Mouse (Mus musculus) c-Kit-positive CD71-positive TER-119-positive erythroid progenitor cells, embryonic 14.5 days (primary cell): Measurements from ENCODE around the gene Cep41.

ENCODE experiments used
- DNase-seq: peaks from one replicate; pipeline ENCODE4 v3.0.0-alpha.2; 2013; ENCODE audit warnings: low spot score

The Cep41 gene

DNA sequence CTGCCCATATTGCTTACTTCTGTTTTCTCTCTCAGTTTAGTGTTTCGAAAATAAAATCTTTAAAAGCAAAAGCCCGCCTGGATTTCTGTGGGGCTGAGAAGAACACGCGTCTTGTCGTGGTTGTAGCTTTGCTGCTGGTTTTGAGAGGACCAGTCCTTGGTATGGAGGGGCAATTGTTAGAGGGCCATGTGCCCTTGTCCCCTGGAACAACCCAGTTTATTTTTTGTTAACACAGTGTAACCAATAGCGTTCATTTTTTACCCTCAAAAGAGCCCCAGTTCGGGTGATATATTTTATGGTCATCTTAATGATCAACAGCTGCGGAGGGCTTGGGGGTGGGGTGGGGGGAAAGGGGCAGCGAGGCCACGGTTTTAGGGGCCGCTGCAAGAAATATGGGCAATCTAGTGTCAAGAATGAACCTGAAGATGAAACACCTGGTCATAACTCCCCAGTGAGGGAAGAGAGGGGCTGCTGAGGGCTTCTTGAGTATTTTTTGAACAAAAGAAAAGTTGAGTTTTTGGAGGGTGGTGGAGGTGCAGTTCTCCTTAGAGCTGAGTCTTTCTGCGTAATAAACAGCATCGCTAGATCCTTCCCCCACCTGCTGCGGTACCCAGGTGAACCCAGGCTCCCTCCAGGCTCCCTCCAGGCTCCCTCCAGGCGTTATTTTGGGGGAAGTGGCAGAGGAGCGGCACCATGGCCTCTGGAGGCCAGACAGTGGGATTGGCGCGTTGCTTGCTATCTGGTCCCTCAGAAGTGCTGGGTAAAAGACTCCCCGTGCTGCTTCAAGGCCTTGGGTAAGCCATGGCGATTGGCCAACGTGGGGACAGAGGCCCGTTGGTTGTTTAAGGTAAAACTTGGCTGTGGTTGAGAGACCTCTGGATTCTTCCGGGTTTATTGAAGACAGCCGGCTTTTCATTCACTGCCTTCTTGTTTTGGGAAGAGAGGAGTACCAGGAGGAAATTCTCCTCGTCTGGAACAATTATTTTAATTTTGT lies 17.1 kb upstream of the Cep41 start:
- no peak for DNase-seq

DNA sequence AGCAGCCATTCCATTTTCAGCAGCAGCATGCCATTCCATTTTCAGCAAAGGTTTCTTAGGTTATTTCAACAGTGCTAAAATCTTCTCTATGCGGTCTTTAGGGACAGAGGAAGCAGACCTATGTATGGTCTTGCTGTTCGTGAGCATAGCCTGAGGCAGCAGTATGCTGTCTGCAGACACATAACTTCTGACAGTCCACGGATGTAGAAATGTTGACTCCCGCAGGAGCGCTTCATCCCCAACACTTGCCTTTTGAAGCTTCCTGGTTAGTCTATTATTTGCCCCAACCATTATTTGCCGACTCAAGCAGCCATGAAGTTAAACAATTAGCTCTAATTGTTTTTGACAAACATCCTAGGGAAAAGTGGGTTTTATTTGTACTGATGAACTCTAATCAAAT lies 15.6 kb upstream of the Cep41 start:
- no peak for DNase-seq

DNA sequence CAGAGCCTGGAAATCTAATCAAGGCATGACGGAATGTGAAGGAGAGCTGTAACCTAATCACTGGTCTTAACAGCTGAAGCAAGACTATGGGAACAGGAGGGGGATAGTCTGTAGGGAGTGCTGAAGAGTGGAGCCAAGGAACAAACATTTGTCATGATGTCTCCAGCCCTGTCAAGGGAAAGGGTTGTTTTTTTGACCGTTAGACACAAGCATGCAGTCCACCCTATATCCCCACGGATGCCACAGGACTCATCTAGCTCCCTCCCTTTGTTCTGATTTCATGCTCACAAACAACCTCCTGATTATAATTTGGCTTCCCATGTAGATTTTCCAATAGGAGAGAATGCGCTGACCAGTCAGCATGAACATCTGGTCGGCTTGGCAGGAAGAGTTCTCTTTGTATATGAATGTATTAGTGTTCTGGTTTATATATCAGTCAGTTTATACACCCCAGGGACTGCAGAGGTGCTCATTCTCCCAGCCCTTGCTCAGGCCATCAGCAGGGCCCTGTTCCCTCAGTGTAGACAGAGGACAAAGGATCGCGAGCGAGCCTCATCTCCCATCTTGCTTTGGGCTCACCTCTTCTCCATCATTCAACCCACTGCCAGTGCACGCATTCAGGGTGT lies 10.5 kb upstream of the Cep41 start:
- DNase-seq: no peak

DNA sequence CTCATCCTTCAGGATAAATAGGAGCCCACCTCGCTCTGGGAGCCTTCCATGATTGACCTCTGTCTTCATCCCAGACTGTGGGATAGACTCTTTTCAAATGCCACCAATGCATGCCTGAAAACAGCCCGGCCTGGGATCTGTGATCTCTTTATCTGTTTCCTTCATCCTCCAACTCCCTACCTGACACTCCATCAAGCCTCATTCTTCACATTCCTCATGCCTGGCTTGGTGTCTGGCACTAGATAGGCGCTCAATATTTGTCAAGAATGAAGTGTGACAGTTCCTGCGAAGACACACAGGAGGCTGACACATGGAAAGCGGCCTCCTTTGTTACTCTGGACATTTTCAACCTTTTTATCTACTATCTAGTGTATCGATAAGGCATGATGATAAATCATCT lies 9.9 kb upstream of the Cep41 start:
- DNase-seq: no peak

DNA sequence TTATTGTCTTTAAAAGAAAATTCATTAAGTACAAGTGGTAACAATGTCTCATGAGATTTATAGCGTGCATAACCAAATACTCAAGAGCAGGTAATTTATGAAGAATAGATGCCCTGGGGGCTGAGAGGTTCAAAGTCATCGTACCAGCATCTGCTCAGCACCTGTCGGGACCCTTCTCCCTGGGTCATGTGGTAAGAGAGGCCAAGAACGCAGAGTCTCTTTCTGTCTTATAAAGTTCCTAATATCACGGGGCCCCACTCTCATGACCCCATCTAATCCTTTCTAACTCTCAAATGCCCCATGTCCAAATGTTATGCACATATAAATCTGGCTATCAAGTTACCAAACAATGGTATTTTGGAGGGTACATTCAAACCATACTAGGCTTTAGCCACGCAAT lies 9.3 kb upstream of the Cep41 start:
- DNase-seq: no peak

DNA sequence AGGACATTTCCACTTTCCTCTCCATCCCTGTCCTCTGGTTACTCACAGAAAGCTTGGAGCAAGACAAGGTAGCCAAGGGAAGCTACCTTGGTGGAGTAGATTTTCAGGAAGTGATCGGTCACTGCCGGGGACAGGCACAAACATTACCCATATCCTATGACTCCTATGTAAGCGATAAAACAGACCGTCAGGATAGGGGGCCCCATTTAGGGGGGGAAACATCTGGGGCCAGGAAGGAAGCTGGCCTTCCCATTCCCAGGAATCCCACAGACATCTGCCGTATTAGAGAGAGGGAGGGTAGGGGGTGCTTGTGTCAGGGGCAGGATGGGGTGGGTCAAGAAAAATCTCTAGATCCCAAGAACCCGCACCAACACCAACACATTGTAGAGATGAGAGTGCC lies 6.6 kb upstream of the Cep41 start:
- DNase-seq: no peak

DNA sequence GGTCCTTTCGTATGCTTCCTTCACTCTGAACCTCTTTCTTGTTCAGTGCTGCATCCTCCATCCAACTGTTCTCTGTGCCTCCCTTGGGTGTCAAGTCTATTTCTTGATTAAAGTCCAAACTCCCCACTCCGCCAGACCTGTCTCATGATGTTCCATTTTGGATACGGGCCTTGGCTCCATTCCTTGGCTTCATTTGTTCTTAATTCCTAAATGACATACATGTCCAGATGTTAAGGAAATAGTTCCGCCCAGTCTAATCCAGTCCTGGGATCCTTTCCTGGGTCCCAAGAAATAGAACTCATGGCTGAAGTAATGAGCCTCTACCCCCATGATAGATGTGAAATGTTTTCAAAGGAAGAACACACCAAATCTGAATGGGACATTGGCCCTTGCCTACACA lies 4.5 kb upstream of the Cep41 start:
- DNase-seq: no peak

DNA sequence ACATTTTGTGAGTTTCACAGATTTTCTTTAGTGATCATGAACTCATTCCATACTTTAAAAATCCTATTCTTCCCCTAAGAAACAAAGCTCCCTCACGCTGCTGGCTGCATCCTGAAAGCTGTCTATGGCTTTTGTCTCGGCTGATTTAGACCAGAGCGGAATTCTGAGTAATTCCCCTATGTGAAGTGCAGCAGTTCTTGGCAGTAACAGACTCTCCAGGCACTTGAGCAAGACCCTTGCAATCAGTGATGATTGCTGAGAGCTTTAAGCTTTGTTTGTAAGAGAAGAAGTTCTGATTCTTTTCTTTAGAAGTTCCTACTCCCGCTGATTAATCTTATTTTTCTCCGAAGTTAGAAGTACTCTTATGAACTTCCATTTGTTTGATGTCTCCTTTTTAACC lies 3.9 kb upstream of the Cep41 start:
- DNase-seq: no peak

DNA sequence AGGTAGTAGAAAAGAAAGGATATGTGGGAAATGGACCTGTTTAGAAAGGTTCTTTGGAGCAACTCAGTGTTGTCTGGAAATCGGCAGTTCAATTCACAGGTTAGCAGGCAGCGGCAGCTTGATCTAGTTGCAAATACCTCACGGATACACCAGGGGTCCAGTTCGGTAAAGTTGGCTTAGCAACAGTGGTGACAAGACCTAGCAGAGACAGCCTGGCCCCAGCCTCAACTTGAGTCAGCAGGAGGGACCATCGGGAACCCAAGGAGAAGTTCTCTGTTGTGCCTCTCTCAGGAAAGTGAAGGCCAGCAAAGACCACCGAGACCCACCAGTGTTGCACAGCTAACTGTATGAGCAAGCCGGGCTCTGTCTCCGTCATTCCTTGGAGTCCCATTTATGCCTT lies 1.6 kb upstream of the Cep41 start:
- no peak for DNase-seq

DNA sequence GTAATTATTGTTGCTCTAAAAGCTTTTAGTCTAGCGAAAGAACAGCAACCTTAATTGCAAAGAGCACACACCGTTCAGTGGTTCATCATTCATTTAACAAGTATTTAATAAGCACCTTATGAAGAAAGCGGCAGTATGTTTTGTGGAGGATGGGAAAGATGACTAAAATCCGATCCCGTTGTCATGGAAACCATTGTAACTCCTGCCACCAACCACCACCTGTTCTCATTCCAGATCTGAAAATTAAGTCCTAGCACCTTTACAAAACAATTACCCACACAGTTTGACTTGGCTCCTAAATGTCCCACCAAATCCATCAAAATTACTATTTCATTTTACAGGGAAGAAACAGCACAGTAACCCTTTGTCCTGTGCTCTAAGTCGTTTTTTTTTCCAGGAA lies 660 bp upstream of the Cep41 start:
- no peak for DNase-seq

DNA sequence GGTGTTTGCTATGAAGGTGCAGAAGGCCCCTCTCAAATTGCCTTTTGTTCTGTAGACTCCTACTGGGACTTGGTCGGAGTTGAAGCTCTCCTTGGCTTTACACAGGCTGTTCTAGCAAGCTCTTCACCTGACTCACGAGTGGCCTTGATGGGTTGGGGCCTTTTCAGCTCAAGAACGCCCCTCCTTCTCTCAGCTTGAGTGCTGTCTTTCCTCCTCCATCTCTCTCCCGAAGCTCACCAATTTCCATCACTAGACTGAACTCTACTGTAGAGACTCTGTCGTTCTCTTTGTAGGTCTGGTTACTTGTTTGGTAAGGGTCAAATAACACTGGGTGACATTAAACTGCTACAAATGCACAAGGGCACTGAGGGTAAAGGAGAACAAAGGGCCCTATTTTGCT lies 723 bp downstream of the Cep41 start:
- DNase-seq: peak; percentile 17

DNA sequence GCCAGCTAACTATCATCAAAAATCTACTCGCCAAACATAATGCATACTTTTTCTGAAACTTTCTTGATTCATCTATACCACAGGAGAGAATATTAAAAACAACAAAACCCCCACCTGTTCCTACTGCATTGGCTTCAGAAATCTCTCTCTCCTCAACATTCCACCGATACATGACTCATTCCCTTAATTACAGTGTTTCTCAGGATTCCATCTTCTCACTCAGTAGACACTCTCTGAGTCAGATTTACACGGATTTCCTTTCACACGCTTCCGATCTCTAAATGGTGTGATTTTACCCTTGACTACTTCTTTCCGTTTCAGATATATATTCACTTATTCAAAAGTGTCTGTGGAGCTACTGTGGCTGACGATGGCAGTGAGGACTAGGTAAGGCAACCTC lies 6.4 kb downstream of the Cep41 start:
- no peak for DNase-seq

DNA sequence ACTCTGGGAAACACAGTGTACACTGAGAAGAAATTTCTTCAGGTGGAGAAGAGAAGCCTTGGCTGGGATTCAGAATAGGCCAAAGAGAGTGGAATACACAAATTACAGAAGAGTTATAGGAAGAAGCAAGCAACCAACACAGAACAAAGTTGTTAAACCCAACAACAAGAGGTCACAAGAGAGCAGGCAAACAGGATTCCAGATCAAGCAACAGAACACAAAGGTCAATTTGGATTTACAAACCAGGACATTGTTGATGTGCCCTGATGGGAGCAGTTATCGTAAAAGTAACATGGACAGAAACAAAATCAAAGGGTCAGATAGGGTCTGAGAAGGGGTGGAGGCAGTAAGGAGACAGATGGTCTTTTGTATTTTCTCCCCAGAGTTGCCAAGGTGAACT lies 9.0 kb downstream of the Cep41 start:
- no peak for DNase-seq

DNA sequence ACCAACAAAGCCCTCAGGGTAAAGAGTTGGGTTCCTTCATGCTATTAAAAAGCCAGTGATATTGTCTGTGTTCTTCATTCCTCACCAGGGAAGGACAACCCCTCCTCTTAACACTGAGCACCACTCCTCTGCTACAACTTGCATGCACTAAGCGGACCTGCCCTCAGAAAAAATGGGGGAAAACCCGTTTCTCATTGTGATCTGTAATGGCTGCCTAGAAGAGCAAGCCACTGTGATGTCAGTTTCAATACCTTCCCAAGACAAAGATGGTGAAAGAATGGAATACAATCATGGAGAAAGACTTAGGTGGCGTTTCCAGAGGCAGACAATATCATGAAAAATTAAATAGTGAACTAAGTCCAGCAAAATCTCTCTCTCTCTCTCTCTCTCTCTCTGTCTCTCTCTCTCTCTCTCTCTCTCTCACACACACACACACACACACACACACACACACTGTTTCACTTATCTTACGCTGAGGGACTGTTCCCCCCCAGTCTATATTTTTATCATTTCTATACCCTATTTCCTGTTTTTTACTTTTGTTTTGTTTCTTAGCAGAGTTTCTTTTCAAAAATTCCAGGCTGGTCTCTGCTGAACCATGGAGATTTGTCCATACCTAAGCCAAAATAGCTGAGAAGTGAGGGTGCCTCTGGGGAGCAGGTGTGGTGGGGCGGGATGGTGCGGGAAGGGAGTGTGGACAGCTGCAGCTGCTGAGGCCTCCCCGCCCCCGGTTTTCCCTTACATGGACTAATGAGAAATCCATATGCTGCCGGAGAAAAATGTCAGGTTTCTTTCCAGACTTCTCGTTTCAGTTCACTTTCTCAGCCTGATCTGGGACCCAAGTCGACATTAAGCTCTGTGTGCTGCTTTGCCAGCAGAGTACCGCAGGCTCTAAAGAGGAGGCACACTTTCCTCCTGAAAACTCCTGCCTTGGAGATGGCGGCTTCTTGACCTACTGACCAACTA lies 11.3 kb downstream of the Cep41 start:
- no peak for DNase-seq

DNA sequence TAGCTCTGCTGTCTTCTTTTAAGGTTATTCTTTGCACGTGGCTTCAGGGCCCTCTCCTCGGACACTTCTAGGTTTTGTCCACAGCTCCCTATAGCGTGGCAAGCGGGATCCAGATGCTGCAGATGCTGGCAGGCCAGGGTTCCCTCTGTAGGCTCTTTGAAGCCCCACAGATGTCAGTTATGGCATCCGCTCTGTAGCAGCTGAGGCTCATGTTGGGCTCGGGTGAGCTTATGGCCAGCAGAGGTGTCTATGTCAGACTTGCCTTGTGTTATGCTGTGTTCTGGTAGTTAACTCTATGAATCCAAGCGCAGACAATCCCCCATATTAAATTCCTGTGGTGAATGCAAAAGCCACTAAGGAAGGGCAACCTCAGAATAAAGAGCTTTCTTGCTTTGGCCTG lies 13.1 kb downstream of the Cep41 start:
- DNase-seq: no peak

DNA sequence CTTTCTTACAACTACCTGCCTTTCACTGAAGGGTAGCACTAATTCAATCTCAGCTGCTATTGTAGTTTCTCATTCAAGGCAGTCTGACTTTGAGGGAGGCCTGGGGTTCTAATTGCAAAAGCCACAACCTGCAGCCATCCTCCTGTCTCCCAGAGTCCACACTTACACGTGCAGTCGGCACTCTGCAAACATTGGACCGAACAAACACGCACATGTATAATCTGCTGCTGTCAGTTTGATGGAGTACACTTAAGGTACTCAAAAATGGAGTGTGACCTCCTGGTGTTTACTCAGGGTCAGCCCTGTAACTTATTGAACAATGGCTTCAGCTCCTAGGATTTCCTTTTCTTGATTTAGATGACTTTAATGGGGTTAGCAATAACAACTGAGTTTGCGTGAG lies 14.0 kb downstream of the Cep41 start:
- DNase-seq: no peak

DNA sequence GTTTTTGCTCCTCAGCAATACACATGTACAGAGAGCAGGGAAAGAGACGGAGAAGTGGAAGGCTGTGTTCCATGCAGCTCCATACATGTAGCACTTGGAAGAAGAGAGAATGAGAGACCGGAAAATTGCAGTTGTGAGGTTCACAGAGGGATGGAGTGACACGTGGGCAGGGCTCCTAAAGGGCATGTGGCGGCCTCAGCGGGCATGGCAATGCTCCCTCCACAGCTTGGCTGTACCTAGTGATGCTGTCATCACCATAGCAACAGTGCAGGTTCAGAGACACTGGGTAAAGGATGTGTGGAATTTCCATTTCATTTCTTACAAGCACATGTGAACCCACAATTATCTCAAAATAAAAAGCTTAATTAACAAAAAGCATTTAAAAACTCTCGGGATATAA lies 15.1 kb downstream of the Cep41 start:
- no peak for DNase-seq

DNA sequence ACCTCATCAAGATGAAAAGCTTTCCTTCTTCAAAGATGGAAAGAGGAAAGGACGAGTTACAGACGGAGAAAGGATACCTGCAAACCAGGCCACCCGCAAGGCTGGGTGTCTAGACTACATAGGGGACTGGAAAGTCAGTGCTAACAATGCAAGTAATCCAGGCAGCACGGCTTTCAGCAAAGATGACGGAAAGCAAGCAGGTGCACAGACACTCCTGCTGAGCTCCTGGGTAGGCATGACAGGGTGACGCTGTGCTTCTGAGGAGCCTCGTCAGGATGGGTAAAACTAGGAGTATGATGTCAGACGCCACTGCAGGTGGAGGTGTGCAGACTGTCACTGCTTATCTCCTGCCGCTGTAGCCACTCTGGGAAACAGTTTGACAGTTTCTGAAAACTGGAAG lies 16.0 kb downstream of the Cep41 start:
- DNase-seq: no peak

DNA sequence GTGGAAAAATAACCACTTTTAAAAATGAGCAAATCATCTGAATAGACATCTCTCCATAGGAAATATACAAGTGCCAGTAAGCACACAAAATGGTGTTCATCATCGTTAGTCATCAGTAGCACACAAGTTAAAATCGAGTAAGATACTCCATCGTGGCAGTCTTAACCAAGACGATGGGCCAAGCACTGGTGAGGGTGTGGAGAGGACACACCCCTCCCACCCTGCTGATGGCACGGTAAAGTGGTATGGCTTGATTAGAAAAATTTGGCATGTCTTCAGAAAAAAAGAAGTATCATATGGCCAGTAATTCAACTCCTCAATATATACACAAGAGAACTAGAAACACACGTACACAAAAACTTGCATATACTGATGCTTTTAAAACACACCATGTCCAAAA lies 17.0 kb downstream of the Cep41 start:
- peak; percentile 15 for DNase-seq

DNA sequence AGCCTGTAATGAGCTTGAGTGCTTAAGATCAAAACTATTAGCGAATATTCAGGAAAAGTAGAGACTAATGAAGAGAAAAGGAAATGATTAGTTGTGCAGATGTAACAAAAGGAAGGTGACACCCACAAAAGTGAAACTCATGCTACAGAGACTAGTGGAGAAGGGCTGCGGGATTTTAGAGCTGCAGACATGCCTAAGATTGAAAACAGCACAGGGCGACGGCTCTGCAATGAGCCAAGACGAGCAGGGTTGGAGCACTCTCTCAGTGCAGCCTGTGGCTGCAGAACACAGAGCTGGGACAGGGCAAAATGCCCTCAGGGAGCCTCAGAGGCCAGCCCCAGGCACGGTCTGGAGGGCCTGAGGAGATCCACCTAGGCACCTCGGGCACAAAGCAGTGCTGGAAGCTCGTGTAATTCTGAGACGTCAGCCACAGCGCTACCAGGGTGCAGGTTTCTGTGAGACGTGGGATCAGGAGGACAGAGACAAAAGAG lies 18.2 kb downstream of the Cep41 start:
- no peak for DNase-seq

DNA sequence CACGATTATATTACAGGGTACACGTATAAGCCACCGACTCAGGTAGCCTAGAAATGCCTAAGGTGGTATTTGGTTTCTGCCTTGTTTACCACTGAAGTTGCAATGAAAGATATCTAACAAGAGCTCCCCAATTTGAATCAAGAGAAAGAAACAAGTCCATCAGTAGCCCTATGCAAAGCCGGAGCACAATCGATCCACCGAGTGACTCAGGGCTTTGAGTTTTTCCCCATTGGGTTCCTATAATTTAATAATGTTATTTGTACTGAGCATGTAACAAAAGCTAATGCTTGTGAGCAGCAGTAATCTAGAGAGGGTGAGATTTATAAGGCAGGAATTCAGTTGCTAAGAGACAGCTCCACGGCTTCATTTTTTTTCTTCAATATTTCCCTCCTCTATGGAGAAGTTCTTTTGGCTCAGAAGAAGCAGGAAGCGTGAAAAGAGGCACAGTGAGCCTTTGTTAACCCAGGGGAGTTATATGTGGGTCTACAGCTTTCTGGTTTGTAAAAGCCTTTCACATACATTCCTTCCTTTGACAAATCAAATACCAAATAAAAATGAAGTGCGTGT lies 18.8 kb downstream of the Cep41 start:
- no peak for DNase-seq
